Mouse (Mus musculus) midbrain, embryonic 12.5 days (tissue): ENCODE results near the gene Card11. TPM values are rescaled to one million over a fixed set of nuclear protein-coding genes. Genes with fewer than 3 reads are reported as not detected.
A peak's percentile ranks its signal among the peaks of the same experiment; 100 is the strongest.

ENCODE experiments used
- ATAC-seq: fragments of 200-750 bp; cut with Nextera tagmentation; 2 replicates; pipeline ENCODE4 v1.8.0; 2017; ENCODE audit warnings: low read depth, moderate TSS enrichment, moderate library complexity; ENCODE audit not compliant: low FRiP score
- H3K27ac ChIP-seq: fragments of 300-500 bp; sonication (generic); replicated peaks from 2 replicates; pipeline ENCODE4 v1.5.1; 2016; ENCODE audit warnings: mild to moderate bottlenecking
- H3K27me3 ChIP-seq: fragments of 300-500 bp; sonication (generic); 2 replicates; pipeline ENCODE4 v1.6.1; 2016; ENCODE audit warnings: mild to moderate bottlenecking
- H3K36me3 ChIP-seq: fragments of 300-500 bp; sonication (generic); 2 replicates; pipeline ENCODE4 v1.6.1; 2016
- H3K4me1 ChIP-seq: fragments of 300-500 bp; sonication (generic); 2 replicates; pipeline ENCODE4 v1.6.1; 2016
- H3K4me2 ChIP-seq: fragments of 300-500 bp; sonication (generic); replicated peaks from 2 replicates; pipeline ENCODE4 v1.6.1; 2016; ENCODE audit warnings: mild to moderate bottlenecking, moderate library complexity
- H3K4me3 ChIP-seq: fragments of 300-500 bp; sonication (generic); 2 replicates; pipeline ENCODE4 v1.5.1; 2016; ENCODE audit warnings: mild to moderate bottlenecking
- H3K9ac ChIP-seq: fragments of 300-500 bp; sonication (generic); replicated peaks from 2 replicates; pipeline ENCODE4 v1.6.1; 2016; ENCODE audit warnings: mild to moderate bottlenecking, moderate library complexity
- H3K9me3 ChIP-seq: fragments of 300-500 bp; sonication (generic); 2 replicates; pipeline ENCODE4 v1.6.1; 2016; ENCODE audit warnings: mild to moderate bottlenecking
- WGBS: fragments of 180-500 bp; shearing (Covaris S2); methylation state at CpG from one replicate; pipeline ENCODE4 v1.1.7; 2016; 5-methylcytosine and 5-hydroxymethylcytosine counted together
- polyA plus RNA-seq: library from polyadenylated mRNA; unstranded; fragments of >200 nt; fragmentation: Nextera tagmentation; extraction: Ambion mirVana; gene quantifications from 2 replicates; pipeline ENCODE4 v1.2.1, GENCODE M21; 2016

The Card11 gene
- polyA plus RNA-seq, 1 experiment from 2014 or later: 0.06 TPM

DNA sequence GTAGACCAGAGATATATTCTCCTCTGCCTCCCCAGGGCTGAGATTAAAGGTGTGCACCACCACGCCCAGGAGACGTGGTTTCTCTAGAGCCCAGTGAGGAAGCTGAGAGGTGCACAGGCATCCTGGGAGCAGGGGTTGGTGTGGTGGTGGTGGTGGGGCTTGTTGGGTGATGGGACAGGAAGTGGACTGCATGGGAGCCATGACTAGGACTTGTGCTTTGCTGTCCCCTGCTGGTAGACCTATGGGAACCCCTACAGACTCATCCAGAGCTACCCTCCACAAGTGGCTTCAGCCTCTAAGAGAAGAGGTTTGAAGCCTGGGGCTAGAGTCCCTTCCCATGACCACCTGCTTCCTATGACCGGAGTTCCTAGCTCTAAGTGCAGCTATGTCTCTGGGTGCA lies 142.0 kb downstream of the Card11 start:
- no peaks in the 10 kb centered on the region for H3K27me3 ChIP-seq
- no peak overlapping the region for H3K9ac ChIP-seq
- H3K27ac ChIP-seq: no peak overlapping the region
- no peaks in the 10 kb centered on the region for H3K36me3 ChIP-seq
- no peak overlapping the region for H3K4me3 ChIP-seq
- no peaks in the 10 kb centered on the region for H3K4me1 ChIP-seq
- no peak for ATAC-seq
- 94% methylated on average over 3 of the region's 3 CpGs for WGBS
- no peaks in the 10 kb centered on the region for H3K9me3 ChIP-seq
- no peak overlapping the region for H3K4me2 ChIP-seq

DNA sequence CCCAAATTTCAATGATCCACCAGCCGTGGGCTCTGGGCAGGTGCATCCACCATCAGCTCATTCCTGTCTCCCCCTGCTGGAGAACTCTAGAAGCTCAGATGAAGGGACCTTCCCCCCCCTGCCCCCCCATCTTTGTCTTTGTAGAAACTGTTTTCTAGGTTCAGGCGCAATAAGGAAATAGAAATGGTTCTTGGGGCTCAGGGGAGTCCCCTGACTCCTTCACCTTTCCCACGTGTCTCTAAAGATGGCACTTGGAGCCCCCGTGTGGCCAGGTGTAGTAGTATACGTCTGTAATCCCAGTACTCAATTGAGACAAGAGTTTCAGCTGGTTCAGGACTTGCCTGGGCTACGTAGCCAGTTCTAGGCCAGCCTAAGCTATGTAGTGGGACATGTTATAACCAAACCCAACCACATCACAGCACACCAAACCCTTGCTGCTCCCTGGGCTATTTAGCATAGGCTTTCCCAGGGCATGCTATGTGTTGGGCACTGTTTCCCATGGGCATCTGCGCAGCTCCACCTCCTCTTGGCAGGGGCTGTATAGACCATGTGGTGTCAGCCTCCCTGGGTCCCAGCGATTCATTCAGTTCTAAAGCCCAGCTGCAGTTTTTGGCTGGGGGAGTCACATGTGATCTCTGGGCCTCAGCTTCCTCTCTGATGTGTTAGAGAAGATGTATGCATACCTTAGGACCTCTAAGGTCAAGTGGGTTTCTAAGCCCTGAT lies 142.8 kb downstream of the Card11 start:
- Histone ChIP-seq H3K27me3 (no peaks in the 10 kb centered on the region), H3K27ac (no peak overlapping the region), H3K4me3 (no peak overlapping the region), H3K4me2 (no peak overlapping the region), H3K36me3 (no peaks in the 10 kb centered on the region), H3K4me1 (no peaks in the 10 kb centered on the region), H3K9me3 (no peaks in the 10 kb centered on the region), H3K9ac (no peak overlapping the region)
- no peak for ATAC-seq
- 60% methylated on average over 8 of the region's 8 CpGs for WGBS

DNA sequence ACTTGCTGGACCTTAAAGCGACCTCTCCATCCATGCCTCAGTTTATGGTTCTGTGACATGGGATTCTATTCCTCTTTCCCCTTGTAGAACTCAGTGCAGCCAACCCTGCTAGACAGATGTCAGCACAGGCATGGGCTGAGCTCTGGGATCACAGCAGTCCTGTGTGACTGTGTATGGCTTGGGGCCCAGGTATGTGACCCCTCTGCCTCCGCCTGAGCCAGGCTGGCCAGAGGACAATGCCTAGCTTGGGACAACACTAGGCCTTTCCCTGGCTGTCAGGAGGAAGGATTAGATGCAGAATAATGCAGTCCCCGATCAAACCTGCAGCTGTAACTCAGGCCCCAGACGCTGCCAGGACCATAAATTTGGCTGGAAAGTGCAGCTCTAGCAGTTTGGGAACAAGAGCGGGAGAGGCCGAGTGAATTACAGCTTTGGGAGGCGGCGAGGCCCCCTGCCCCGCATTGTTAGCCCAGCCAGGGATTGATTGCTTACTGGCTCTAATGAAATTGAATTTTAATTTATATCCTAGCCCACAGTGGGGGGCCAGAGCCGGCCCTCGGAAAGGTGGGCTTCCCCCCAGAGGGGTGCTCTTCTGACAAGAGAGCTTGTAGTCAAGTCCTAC lies 144.4 kb downstream of the Card11 start:
- H3K4me2 ChIP-seq: no peak overlapping the region
- no peaks in the 10 kb centered on the region for H3K36me3 ChIP-seq
- no peak overlapping the region for H3K9ac ChIP-seq
- H3K9me3 ChIP-seq: peaks cover 8% of the 10 kb centered on the region; the same call in 1 of the 2 replicates
- H3K4me1 ChIP-seq: no peaks in the 10 kb centered on the region
- no peak for ATAC-seq
- no peaks in the 10 kb centered on the region for H3K27me3 ChIP-seq
- no peak overlapping the region for H3K27ac ChIP-seq
- 53% methylated on average over 11 of the region's 11 CpGs for WGBS
- no peak overlapping the region for H3K4me3 ChIP-seq

DNA sequence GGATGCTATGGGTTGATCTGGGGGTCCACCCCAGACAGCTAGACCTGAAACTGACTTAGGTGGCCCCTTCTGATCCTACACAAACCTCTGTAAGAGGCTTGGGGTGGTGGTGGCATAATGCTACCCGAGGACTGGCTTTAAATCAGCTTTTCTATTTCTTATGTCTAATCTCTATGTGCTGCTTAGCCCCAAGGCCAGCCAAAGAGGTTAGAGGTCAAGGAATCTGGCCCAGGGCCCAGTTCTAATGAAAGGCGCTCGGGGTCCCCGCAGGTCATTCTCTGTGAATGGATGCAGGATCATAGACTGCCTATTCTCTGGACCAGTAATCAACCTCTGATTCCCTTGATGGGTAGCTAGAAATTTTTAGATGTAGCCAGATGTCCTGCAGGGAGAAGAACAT lies 145.7 kb downstream of the Card11 start:
- H3K27ac ChIP-seq: no peak overlapping the region
- peaks cover 10% of the 10 kb centered on the region; the same call in 1 of the 2 replicates for H3K9me3 ChIP-seq
- no peak overlapping the region for H3K4me2 ChIP-seq
- H3K36me3 ChIP-seq: no peaks in the 10 kb centered on the region
- no peaks in the 10 kb centered on the region for H3K4me1 ChIP-seq
- no peak for ATAC-seq
- H3K4me3 ChIP-seq: no peak overlapping the region
- H3K27me3 ChIP-seq: no peaks in the 10 kb centered on the region
- H3K9ac ChIP-seq: no peak overlapping the region
- 59% methylated on average over 4 of the region's 4 CpGs for WGBS

DNA sequence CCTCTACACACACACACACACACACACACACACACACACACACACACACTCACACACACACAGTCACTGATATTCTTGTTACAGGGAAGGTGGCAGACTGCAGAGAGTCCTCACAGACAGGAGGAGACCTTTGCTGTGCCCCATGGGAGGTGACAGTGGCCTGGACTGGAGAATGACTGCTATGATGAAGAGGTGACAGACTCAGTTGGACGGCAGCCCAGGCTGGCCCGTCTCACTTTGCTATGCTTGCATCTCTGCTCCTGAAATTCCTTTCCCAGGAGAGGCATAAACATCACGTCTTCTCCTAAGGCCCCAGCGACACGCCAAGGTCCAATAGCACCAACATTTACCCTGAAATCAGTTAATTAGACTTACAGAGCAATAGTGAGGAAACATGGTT lies 146.7 kb downstream of the Card11 start:
- Histone ChIP-seq H3K27ac (no peak overlapping the region), H3K4me3 (no peak overlapping the region), H3K27me3 (no peaks in the 10 kb centered on the region), H3K36me3 (no peaks in the 10 kb centered on the region), H3K9me3 (peaks cover 10% of the 10 kb centered on the region; the same call in 1 of the 2 replicates), H3K4me2 (no peak overlapping the region), H3K9ac (no peak overlapping the region), H3K4me1 (no peaks in the 10 kb centered on the region)
- WGBS: 85% methylated on average over 5 of the region's 5 CpGs
- ATAC-seq: no peak

DNA sequence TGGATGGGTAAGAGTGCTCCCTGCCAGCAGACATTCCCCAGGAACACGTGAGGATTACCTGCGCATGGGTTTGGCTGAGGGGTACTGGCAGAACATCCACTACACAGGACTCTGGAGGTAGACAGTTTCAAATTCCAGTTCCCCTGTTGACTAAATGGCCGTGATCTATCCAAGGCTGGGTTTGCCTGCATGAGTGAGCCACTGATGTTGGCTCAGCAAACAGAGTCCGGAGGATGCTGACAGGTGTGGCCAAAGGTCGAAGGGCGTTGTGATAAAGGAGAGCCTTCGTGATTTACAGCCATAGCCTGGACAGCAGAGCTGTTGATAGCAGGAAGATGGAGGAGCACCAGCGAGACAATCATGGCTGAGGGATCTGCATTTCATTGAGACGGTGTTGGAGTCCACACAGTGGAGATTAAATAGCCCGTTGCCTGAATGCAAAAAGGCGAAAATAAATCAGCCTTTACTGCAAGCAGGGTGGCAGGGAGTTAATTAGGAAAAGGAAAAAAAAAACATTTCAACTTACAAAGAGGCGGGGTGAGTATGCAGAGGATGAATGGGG lies 147.9 kb downstream of the Card11 start:
- Histone ChIP-seq H3K9me3 (peaks cover 10% of the 10 kb centered on the region; the same call in 1 of the 2 replicates), H3K27ac (no peak overlapping the region), H3K9ac (no peak overlapping the region), H3K4me1 (no peaks in the 10 kb centered on the region), H3K4me3 (no peak overlapping the region), H3K27me3 (no peaks in the 10 kb centered on the region), H3K36me3 (no peaks in the 10 kb centered on the region), H3K4me2 (no peak overlapping the region)
- WGBS: 85% methylated on average over 12 of the region's 12 CpGs
- ATAC-seq: no peak

DNA sequence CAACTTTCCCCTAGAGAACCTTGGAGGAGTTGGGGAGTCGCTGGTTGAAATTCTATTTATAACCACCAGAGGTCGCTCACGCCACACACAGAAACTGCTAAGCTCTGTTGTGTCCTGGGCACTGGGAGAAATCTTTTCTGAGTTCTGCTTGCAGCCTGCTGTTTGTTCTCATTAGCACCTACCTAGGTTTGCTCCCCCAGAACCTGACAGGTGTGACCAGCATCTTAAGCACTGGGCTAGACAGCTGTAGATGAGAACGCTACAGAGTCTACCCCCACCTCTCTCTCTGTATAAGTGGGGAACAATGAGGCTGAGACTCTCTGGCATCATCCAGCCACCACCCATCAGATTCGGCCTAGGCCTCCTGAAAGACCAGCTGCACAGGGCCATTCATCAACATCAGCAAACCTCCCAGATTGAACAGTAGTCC lies 153.1 kb downstream of the Card11 start:
- Histone ChIP-seq H3K9me3 (peaks cover 10% of the 10 kb centered on the region; the same call in 1 of the 2 replicates), H3K27ac (no peak overlapping the region; the same call in 1 of the 2 replicates), H3K9ac (no peak overlapping the region), H3K4me3 (no peak overlapping the region), H3K36me3 (no peaks in the 10 kb centered on the region), H3K4me1 (no peaks in the 10 kb centered on the region), H3K27me3 (no peaks in the 10 kb centered on the region; the same call in 1 of the 2 replicates), H3K4me2 (no peak overlapping the region)
- WGBS: 17% methylated on average over 5 of the region's 5 CpGs
- ATAC-seq: peak; percentile 60

DNA sequence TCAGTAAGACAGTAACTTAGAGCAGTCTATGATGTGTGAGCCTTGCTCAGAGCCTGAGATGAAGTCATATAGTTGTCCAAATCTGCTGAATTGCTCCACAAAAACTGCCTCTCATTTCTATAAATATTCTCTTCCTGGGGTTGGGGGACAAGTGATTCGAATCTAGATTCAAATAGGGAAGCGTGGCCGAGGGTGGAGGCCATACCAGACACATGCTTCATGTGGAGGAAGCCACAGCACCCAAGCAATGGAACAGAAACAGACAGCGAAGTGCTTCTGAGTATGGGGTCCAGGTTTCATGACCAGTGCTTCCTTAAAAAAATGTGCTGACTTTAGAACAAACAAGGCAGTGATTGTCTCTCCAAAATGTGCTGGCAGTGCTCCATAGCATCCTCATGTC lies 158.4 kb downstream of the Card11 start:
- no peaks in the 10 kb centered on the region; the same call in 1 of the 2 replicates for H3K27me3 ChIP-seq
- 70% methylated on average over 4 of the region's 4 CpGs for WGBS
- no peaks in the 10 kb centered on the region for H3K4me1 ChIP-seq
- H3K9ac ChIP-seq: no peak overlapping the region
- no peak overlapping the region for H3K4me3 ChIP-seq
- ATAC-seq: no peak
- no peaks in the 10 kb centered on the region for H3K36me3 ChIP-seq
- no peak overlapping the region for H3K27ac ChIP-seq
- H3K9me3 ChIP-seq: no peaks in the 10 kb centered on the region
- H3K4me2 ChIP-seq: no peak overlapping the region

DNA sequence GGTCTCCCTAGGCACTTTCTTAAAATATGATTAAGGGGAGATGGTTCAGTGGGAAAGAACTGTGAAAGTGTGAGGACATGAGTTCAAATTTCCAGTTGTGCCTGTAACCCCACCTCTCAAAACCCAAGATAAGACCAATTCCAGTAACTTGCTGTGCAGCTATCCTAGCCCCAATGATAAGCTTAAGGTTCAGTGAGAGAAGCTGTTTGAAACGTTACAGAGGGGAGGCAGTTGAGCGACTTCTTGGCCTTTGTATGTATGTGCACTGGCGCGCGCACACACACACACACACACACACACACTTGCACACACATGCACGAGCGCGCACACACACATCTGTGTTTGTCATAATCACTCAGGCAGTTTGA lies 169.3 kb downstream of the Card11 start:
- H3K4me3 ChIP-seq: peak overlapping the region; percentile 27; the same call in 1 of the 2 replicates
- no peak overlapping the region for H3K27ac ChIP-seq
- ATAC-seq: no peak
- no peaks in the 10 kb centered on the region for H3K9me3 ChIP-seq
- peak overlapping the region; percentile 53 for H3K4me2 ChIP-seq
- H3K27me3 ChIP-seq: no peaks in the 10 kb centered on the region
- peaks cover 31% of the 10 kb centered on the region for H3K4me1 ChIP-seq
- H3K9ac ChIP-seq: no peak overlapping the region
- no peaks in the 10 kb centered on the region for H3K36me3 ChIP-seq
- WGBS: 82% methylated on average over 8 of the region's 8 CpGs

DNA sequence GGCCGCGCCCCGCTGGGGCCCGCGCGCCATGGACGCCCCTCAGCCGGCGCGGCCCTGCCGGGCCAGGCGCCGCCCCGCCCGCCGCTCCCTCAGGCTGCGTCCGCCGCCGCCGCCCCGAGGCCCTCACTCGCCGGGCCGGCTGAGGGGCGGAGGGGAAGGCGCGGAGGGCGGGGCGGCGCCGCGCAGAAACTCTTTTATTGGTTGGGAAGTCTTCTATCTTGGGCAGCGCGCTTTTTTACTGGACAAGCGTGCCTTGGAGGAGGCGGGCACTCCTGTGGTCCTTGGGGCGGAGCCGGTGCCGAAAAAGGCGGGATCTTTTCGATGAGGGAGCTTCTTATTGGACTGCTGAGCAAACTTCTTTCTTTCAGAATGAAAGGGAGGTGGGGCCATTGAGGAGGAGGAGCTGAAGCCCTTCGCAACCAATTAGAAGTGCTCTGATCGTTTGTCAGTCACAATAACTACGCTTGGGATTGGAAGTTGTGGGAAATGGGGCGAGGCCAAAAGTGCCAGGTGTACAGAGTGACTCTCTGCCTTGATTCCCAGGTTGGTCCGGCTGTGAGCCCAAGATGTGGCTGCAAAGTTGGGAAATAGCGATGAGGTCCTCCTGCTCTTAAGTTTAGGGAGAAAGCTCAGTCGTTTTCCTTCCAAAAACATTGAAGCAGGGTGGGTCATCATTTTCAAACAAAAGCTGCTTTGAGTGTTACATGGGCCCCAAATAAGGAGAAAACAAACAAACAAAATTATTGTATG lies 169.9 kb downstream of the Card11 start, which contains the start of gene Gna12:
Gene Gna12, minus strand, starts transcription at position 118 of the 750 bp plus-strand sequence.
- H3K4me3 ChIP-seq: peak within 1 kb of the TSS; percentile 82
- no peaks in the 10 kb centered on the region for H3K36me3 ChIP-seq
- H3K27ac ChIP-seq: peak within 1 kb of the TSS; percentile 43; the same call in 1 of the 2 replicates
- peak; percentile 99 for ATAC-seq
- no peaks in the 10 kb centered on the region for H3K27me3 ChIP-seq
- WGBS: under 1% methylated on average over 43 of the region's 49 CpGs
- H3K4me1 ChIP-seq: peaks cover 31% of the 10 kb centered on the region
- H3K4me2 ChIP-seq: peak within 1 kb of the TSS; percentile 96
- H3K9me3 ChIP-seq: no peaks in the 10 kb centered on the region
- peak within 1 kb of the TSS; percentile 83 for H3K9ac ChIP-seq

DNA sequence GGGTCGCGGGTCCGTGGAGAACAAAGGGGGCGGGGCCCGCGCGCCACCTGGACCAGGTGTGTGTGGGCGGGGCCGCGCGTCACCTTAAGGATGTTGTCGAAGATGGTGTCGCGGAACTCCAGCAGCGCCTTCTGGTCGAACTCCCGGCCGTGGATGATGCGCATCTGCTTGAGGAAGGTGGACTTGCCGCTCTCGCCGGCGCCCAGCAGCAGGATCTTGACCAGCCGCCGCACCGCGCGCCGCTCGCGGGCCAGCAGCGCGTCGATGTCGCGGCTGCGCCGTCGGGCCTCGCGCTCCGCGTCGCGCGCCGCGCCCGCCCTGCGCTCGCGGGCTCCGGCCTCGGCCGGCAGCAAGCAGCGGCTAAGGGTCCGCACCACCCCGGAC lies 170.5 kb downstream of the Card11 start:
- Histone ChIP-seq H3K4me2 (peak overlapping the region; percentile 96), H3K36me3 (no peaks in the 10 kb centered on the region), H3K4me3 (peak overlapping the region; percentile 82), H3K27me3 (no peaks in the 10 kb centered on the region), H3K9ac (peak overlapping the region; percentile 83), H3K9me3 (no peaks in the 10 kb centered on the region), H3K27ac (peak overlapping the region; percentile 43; the same call in 1 of the 2 replicates), H3K4me1 (peaks cover 31% of the 10 kb centered on the region)
- ATAC-seq: no peak
- under 1% methylated on average over 58 of the region's 58 CpGs for WGBS
